Mouse (Mus musculus) ES-E14 (cell line): ENCODE data around the gene Olfr12. TPM values are rescaled to one million over a fixed set of nuclear protein-coding genes. Genes with fewer than 3 reads are reported as not detected.

Experiments used
- DNase-seq: peaks from one replicate; pipeline ENCODE4 v3.0.0-alpha.2; 2013; ENCODE audit warnings: low read depth, low spot score
- H3K27ac ChIP-seq: 2 replicates; pipeline ENCODE4 v1.5.1; 2012; ENCODE audit warnings: low read depth, mild to moderate bottlenecking, low read length, moderate library complexity, mixed read lengths; ENCODE audit not compliant: poor library complexity, insufficient read depth, severe bottlenecking
- H3K36me3 ChIP-seq: 2 replicates; pipeline ENCODE4 v1.6.1; 2012; ENCODE audit warnings: mild to moderate bottlenecking, low read length, moderate library complexity, mixed read lengths; ENCODE audit not compliant: control insufficient read depth, poor library complexity, insufficient read depth, severe bottlenecking
- H3K4me1 ChIP-seq, 2 experiments: fragments of 150-350 bp in 1 of 2; sonication (generic) in 1 of 2; 2 replicates each; pipeline ENCODE4 v1.6.1; 2012; ENCODE audit warnings: low read length in 2 of 2, mild to moderate bottlenecking in 1 of 2, mixed read lengths in 1 of 2; ENCODE audit not compliant: control insufficient read depth in 2 of 2, insufficient read depth in 2 of 2, poor library complexity in 1 of 2
- H3K4me3 ChIP-seq, 2 experiments: fragments of 150-350 bp in 1 of 2; sonication (generic) in 1 of 2; 2 replicates each; pipeline ENCODE4 v1.5.1; 2012; ENCODE audit warnings: low read length in 2 of 2, low read depth in 1 of 2, mild to moderate bottlenecking in 1 of 2, mixed read lengths in 1 of 2; ENCODE audit not compliant: insufficient read depth in 1 of 2, poor library complexity in 1 of 2, severe bottlenecking in 1 of 2
- H3K9ac ChIP-seq: 2 replicates; pipeline ENCODE4 v1.6.1; 2012; ENCODE audit warnings: low read depth, mild to moderate bottlenecking, low read length, mixed read lengths; ENCODE audit not compliant: poor library complexity, insufficient read depth, severe bottlenecking
- H3K9me3 ChIP-seq: fragments of 150-350 bp; sonication (generic); 2 replicates; pipeline ENCODE4 v1.6.1; 2012; ENCODE audit warnings: low read depth, mild to moderate bottlenecking, low read length; ENCODE audit not compliant: control insufficient read depth, insufficient read depth
- CHD2 ChIP-seq: IDR thresholded peaks from 2 replicates; pipeline ENCODE4 v1.6.1; 2014; ENCODE audit warnings: mild to moderate bottlenecking, low read depth, low read length, inconsistent platforms
- HCFC1 ChIP-seq: IDR thresholded peaks from 2 replicates; pipeline ENCODE4 v1.6.1; 2012; ENCODE audit warnings: low read length, inconsistent platforms, borderline replicate concordance; ENCODE audit not compliant: insufficient read depth
- MAFK ChIP-seq: IDR thresholded peaks from 2 replicates; pipeline ENCODE4 v1.6.1; 2014; ENCODE audit warnings: mild to moderate bottlenecking, low read depth, low read length, inconsistent platforms; ENCODE audit not compliant: insufficient read depth
- ZC3H11A ChIP-seq: IDR thresholded peaks from 2 replicates; pipeline ENCODE4 v1.6.1; 2012; ENCODE audit warnings: low read depth, mild to moderate bottlenecking, inconsistent platforms, low read length, borderline replicate concordance
- ZNF384 ChIP-seq: IDR thresholded peaks from 2 replicates; pipeline ENCODE4 v1.6.1; 2012; ENCODE audit warnings: low read depth, low read length, inconsistent platforms
- in situ Hi-C, 2 experiments: fragments of 600-800 bp; cut with MboI; formaldehyde crosslinking; loops; one replicate each; pipeline ENCODE4 v1.15.1; 2025; ENCODE audit warnings: low sequenced_read_pairs in 2 of 2, inconsistent platforms in 1 of 2; ENCODE audit not compliant: unreplicated experiment in 2 of 2
- total RNA-seq: library from RNA; depleted of rRNA; stranded (reverse); fragments of 300-350 nt; gene quantifications from 2 replicates; pipeline ENCODE4 v1.2.3, GENCODE M21; 2012; rRNA removed

Gene Olfr12
- total RNA-seq, 1 experiment: 0.22 TPM

GRCm38 (mm10) chr1:92669430-92669829, 51.8 kb downstream of the Olfr12 start:
- H3K36me3 ChIP-seq: no peaks in the 10 kb centered on the region
- H3K4me3 ChIP-seq: no peak overlapping the region
- in situ Hi-C loops: no loop called here
- H3K9ac ChIP-seq: no peak overlapping the region
- H3K9me3 ChIP-seq: no peaks in the 10 kb centered on the region
- no peak for DNase-seq
- H3K27ac ChIP-seq: no peak overlapping the region
- H3K4me1 ChIP-seq: no peaks in the 10 kb centered on the region
- TF ChIP-seq ZNF384: no peak
- no peak for TF ChIP-seq ZC3H11A
- TF ChIP-seq CHD2: no peak
- no peak for TF ChIP-seq HCFC1
- TF ChIP-seq MAFK: no peak

GRCm38 (mm10) chr1:92671326-92671725, 53.7 kb downstream of the Olfr12 start:
- Histone ChIP-seq H3K36me3 (no peaks in the 10 kb centered on the region), H3K9me3 (no peaks in the 10 kb centered on the region), H3K4me3 (no peak overlapping the region), H3K9ac (no peak overlapping the region), H3K4me1 (no peaks in the 10 kb centered on the region), H3K27ac (no peak overlapping the region)
- DNase-seq: no peak
- in situ Hi-C loops: no loop called here
- no peak for TF ChIP-seq HCFC1
- no peak for TF ChIP-seq ZNF384
- TF ChIP-seq MAFK: no peak
- no peak for TF ChIP-seq CHD2
- TF ChIP-seq ZC3H11A: no peak

Other genes starting within 250 kb of the Olfr12 start
- gene Ndufa10, start 143.9 kb upstream of the Olfr12 start, total RNA-seq: 123 and 136 TPM in 2 replicates
- not detected in 2 replicates for gene Olfr1416, start 132.7 kb upstream of the Olfr12 start, total RNA-seq
- gene Olfr1415, start 121.7 kb upstream of the Olfr12 start, total RNA-seq: not detected in 2 replicates
- not detected in 2 replicates for gene Olfr1414, start 99.1 kb upstream of the Olfr12 start, total RNA-seq
- not detected in 2 replicates for gene Olfr1413, start 46.5 kb upstream of the Olfr12 start, total RNA-seq
- gene Olfr1412, start 32.0 kb upstream of the Olfr12 start, total RNA-seq: not detected in 2 replicates
- gene Olfr1411, start 23.4 kb upstream of the Olfr12 start, total RNA-seq: not detected in 2 replicates
- gene Olfr1410, start 12.0 kb upstream of the Olfr12 start, total RNA-seq: 0.05 and 0.09 TPM in 2 replicates
- 124 and 176 TPM in 2 replicates for gene Cops9, start 24.2 kb downstream of the Olfr12 start, total RNA-seq
- 0.26 TPM in 1 of 2 replicates, not detected in the other for gene Otos, start 31.1 kb downstream of the Olfr12 start, total RNA-seq
- gene Gpc1, start 213.9 kb downstream of the Olfr12 start, total RNA-seq: 38.0 and 49.9 TPM in 2 replicates